Mouse (Mus musculus): ENCODE results near the gene Eloa. TPM values are rescaled to one million over a fixed set of nuclear protein-coding genes. Genes with fewer than 3 reads are reported as not detected.
A peak's percentile ranks its signal among the peaks of the same experiment; 100 is the strongest.

Gene Eloa
- polyA plus RNA-seq, 1 experiment from 2014 or later: 21.5 TPM

DNA sequence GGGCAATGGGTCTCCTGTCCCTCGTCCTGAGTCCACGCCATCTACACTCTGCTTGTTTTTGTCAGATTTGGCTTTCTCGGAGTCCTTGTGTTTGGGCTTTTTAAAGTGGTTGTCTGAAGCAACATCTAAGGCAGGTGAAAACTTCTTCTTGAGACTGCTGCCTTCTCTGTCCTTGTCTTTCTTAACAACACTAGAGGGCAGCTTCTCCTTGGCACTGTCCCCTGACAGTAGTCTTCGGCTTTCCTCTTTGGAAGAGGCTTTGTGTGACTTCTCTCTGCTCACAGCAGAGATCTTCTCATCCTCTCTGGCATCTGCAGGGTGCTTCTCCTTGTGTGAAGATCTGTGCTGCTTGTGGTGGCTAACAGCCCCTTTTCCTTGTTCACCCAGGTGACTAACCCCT lies 11.0 kb downstream of the Eloa start:
- WGBS: 88% methylated on average over 4 of the region's 4 CpGs
- no peak overlapping the region for H3K4me3 ChIP-seq (ENCODE audit: low read depth, low read length)
- no peak overlapping the region for H3K4me2 ChIP-seq (replicated peaks; ENCODE audit: low read depth)
- H3K4me1 ChIP-seq (replicated peaks; ENCODE audit: control insufficient read depth, insufficient read depth): no peaks in the 10 kb centered on the region
- H3K27ac ChIP-seq (replicated peaks): no peak overlapping the region
- TF ChIP-seq CTCF (IDR thresholded peaks at IDR 0.05; ENCODE audit: low read depth): peak; percentile 23; the same call in 1 of the 2 replicates
- no peak for TF ChIP-seq EP300 (optimal IDR thresholded peaks at IDR 0.05)
- H3K9ac ChIP-seq (ENCODE audit: low read length): no peak overlapping the region
- peaks cover 40% of the 10 kb centered on the region for H3K36me3 ChIP-seq (ENCODE audit: control insufficient read depth, insufficient read depth, low read length)
- no peak for ATAC-seq (ENCODE audit: low FRiP score, low TSS enrichment)
- no peak for DNase-seq (ENCODE audit: low spot score)
- H3K27me3 ChIP-seq (ENCODE audit: control insufficient read depth, insufficient read depth, low read length): no peaks in the 10 kb centered on the region
- H3K9me3 ChIP-seq (ENCODE audit: control insufficient read depth, low read length): no peaks in the 10 kb centered on the region

DNA sequence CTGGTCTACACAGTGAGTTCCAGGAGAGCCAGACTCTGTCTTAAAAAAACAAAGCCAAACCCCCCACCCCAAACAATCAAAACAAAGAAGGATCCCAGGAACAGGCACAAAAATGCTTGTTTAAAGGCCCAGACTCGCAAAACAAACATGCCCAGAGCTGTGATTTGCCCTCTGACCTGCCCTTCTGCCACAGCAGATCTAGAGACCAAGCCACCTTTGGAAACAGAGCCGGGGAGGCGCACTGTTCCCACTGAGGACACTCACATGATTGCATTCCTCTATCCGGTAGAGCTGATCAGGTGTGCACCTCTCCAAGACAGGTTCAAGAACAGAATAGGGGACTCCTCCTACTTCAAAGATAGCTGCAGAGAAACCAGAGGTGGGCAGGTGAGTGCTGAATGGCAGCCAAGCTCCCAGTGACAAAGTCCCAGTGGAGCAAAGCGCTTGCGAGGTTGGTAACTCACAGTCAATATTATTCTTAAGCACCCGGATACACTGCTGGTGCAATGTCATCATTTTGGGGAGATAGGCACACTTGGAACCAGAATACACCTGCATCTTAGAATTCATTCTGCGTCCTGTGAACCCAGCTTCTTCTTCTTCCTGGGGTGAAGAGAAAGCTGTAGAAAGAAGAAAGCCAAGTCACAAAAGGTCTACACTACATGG lies 12.6 kb downstream of the Eloa start:
- 80% methylated on average over 8 of the region's 8 CpGs for WGBS
- no peak overlapping the region for H3K27ac ChIP-seq (replicated peaks)
- H3K4me3 ChIP-seq (ENCODE audit: low read depth, low read length): no peak overlapping the region
- DNase-seq (ENCODE audit: low spot score) (no peak), ATAC-seq (ENCODE audit: low FRiP score, low TSS enrichment) (no peak)
- H3K9me3 ChIP-seq (ENCODE audit: control insufficient read depth, low read length): no peaks in the 10 kb centered on the region
- H3K9ac ChIP-seq (ENCODE audit: low read length): no peak overlapping the region
- H3K4me1 ChIP-seq (replicated peaks; ENCODE audit: control insufficient read depth, insufficient read depth): no peaks in the 10 kb centered on the region
- TF ChIP-seq CTCF (IDR thresholded peaks at IDR 0.05; ENCODE audit: low read depth): no peak
- no peak for TF ChIP-seq EP300 (optimal IDR thresholded peaks at IDR 0.05)
- no peaks in the 10 kb centered on the region for H3K27me3 ChIP-seq (ENCODE audit: control insufficient read depth, insufficient read depth, low read length)
- H3K36me3 ChIP-seq (ENCODE audit: control insufficient read depth, insufficient read depth, low read length): peaks cover 54% of the 10 kb centered on the region
- no peak overlapping the region for H3K4me2 ChIP-seq (replicated peaks; ENCODE audit: low read depth)

DNA sequence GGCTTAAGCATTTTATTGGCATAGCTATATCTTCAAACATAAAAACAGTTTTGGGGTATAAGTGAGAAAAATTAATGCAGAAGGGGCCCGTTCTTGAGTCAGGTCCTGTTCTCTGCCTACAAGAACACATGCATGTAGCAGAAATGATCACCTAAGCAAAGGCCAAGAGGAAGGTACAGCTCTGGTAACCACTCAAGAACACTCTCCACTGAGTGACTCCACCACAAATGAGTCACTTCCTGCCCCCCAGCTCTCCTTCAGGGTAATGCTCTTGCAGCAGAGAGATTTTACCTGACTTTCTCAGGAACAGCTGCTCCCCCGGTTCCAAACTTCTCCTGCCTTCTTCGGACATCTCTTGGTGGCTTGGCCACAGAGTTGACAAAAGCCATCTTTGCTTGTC lies 14.7 kb downstream of the Eloa start:
- Histone ChIP-seq H3K9me3 (ENCODE audit: control insufficient read depth, low read length) (no peaks in the 10 kb centered on the region), H3K27me3 (ENCODE audit: control insufficient read depth, insufficient read depth, low read length) (no peaks in the 10 kb centered on the region), H3K36me3 (ENCODE audit: control insufficient read depth, insufficient read depth, low read length) (peaks cover 63% of the 10 kb centered on the region), H3K27ac (replicated peaks) (no peak overlapping the region), H3K9ac (ENCODE audit: low read length) (no peak overlapping the region), H3K4me1 (replicated peaks; ENCODE audit: control insufficient read depth, insufficient read depth) (no peaks in the 10 kb centered on the region), H3K4me3 (ENCODE audit: low read depth, low read length) (no peak overlapping the region), H3K4me2 (replicated peaks; ENCODE audit: low read depth) (no peak overlapping the region)
- WGBS: 83% methylated on average over 3 of the region's 3 CpGs
- no peak for ATAC-seq (ENCODE audit: low FRiP score, low TSS enrichment)
- no peak for DNase-seq (ENCODE audit: low spot score)
- no peak for TF ChIP-seq EP300 (optimal IDR thresholded peaks at IDR 0.05)
- TF ChIP-seq CTCF (IDR thresholded peaks at IDR 0.05; ENCODE audit: low read depth): no peak

DNA sequence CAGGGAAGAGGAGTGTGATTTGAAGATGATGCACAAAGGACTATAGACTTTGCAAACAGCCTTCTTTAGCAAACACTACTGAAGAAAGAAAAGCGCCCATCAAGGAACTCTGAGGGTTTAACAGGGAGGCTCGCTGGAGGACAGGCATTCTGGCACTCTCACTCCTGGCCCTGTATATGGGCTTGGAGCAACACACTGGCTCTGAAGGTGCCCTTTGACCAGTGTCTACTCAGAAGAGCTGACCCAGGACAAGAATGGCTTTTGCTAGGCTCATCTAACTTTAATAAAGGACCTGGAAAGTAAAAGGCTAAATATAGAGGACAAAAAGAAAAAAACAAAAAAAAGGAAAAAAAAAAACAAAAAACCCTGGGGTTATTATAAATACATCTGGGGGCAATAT lies 16.6 kb downstream of the Eloa start:
- no peaks in the 10 kb centered on the region for H3K27me3 ChIP-seq (ENCODE audit: control insufficient read depth, insufficient read depth, low read length)
- peaks cover 48% of the 10 kb centered on the region for H3K36me3 ChIP-seq (ENCODE audit: control insufficient read depth, insufficient read depth, low read length)
- TF ChIP-seq EP300 (optimal IDR thresholded peaks at IDR 0.05) (no peak), CTCF (IDR thresholded peaks at IDR 0.05; ENCODE audit: low read depth) (no peak)
- no peaks in the 10 kb centered on the region for H3K9me3 ChIP-seq (ENCODE audit: control insufficient read depth, low read length)
- no peak overlapping the region for H3K9ac ChIP-seq (ENCODE audit: low read length)
- no peak overlapping the region for H3K27ac ChIP-seq (replicated peaks)
- no peak for ATAC-seq (ENCODE audit: low FRiP score, low TSS enrichment)
- WGBS: 84% methylated on average over 2 of the region's 2 CpGs
- DNase-seq (ENCODE audit: low spot score): no peak
- H3K4me2 ChIP-seq (replicated peaks; ENCODE audit: low read depth): no peak overlapping the region
- no peaks in the 10 kb centered on the region for H3K4me1 ChIP-seq (replicated peaks; ENCODE audit: control insufficient read depth, insufficient read depth)
- H3K4me3 ChIP-seq (ENCODE audit: low read depth, low read length): no peak overlapping the region

DNA sequence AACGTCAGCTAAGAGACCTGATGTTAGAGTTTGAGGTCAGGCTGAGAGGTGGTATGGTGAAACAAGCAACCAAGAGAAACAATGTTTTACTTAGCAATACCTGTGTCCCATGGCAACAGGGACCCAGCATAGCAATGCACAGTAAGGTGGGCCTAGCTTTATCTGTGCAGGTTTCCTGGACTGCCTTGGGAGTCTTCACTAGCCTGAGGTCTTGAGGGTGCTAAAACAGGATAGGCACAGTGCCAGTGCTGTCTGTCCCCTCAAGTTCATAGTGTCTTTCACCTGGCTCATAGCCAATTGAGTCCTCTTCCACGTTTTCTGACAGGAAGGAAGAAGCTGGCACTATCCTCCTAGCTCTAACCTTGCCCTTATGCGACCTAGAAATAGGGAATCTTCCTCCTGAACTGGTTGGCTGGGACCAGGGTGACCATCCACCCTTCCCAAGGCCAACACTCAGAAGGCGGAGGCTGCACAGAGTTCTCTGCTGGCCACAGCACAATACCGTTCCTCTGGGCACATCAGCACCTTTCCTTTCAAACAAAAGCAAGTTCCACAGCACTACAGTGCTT lies 17.4 kb downstream of the Eloa start:
- ATAC-seq (ENCODE audit: low FRiP score, low TSS enrichment) (no peak), DNase-seq (ENCODE audit: low spot score) (no peak)
- Histone ChIP-seq H3K4me3 (ENCODE audit: low read depth, low read length) (no peak overlapping the region), H3K9ac (ENCODE audit: low read length) (no peak overlapping the region), H3K4me2 (replicated peaks; ENCODE audit: low read depth) (no peak overlapping the region), H3K4me1 (replicated peaks; ENCODE audit: control insufficient read depth, insufficient read depth) (no peaks in the 10 kb centered on the region), H3K9me3 (ENCODE audit: control insufficient read depth, low read length) (no peaks in the 10 kb centered on the region), H3K27ac (replicated peaks) (no peak overlapping the region), H3K27me3 (ENCODE audit: control insufficient read depth, insufficient read depth, low read length) (no peaks in the 10 kb centered on the region), H3K36me3 (ENCODE audit: control insufficient read depth, insufficient read depth, low read length) (peaks cover 46% of the 10 kb centered on the region)
- TF ChIP-seq EP300 (optimal IDR thresholded peaks at IDR 0.05): no peak
- TF ChIP-seq CTCF (IDR thresholded peaks at IDR 0.05; ENCODE audit: low read depth): no peak
- WGBS: 80% methylated on average over 5 of the region's 5 CpGs

DNA sequence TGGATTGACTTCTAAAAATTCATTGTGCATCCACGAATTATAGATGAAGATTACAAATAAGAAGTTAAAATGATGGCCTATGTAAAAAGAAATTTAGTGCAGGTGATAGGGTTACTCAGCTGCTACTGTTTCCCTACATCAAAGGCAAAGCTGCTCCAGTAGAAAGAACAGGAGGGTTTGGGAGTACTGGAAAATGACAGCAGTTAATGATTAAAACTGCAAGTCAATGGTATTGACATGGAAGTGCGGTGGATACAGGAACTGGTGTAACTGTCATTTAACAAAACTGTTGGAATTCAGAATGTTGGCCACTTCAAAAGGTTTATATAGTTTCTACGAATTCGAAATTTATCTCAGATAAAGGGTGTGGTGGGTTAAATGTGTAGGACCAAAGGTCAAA lies 26.4 kb downstream of the Eloa start:
- H3K4me2 ChIP-seq (replicated peaks; ENCODE audit: low read depth): no peak overlapping the region
- no peak overlapping the region for H3K4me3 ChIP-seq (ENCODE audit: low read depth, low read length)
- H3K9ac ChIP-seq (ENCODE audit: low read length): no peak overlapping the region
- DNase-seq (ENCODE audit: low spot score): no peak
- no peaks in the 10 kb centered on the region for H3K9me3 ChIP-seq (ENCODE audit: control insufficient read depth, low read length)
- H3K27ac ChIP-seq (replicated peaks): no peak overlapping the region
- H3K36me3 ChIP-seq (ENCODE audit: control insufficient read depth, insufficient read depth, low read length): no peaks in the 10 kb centered on the region
- no peak for ATAC-seq (ENCODE audit: low FRiP score, low TSS enrichment)
- TF ChIP-seq EP300 (optimal IDR thresholded peaks at IDR 0.05): no peak
- no peak for TF ChIP-seq CTCF (IDR thresholded peaks at IDR 0.05; ENCODE audit: low read depth)
- no peaks in the 10 kb centered on the region for H3K4me1 ChIP-seq (replicated peaks; ENCODE audit: control insufficient read depth, insufficient read depth)
- H3K27me3 ChIP-seq (ENCODE audit: control insufficient read depth, insufficient read depth, low read length): no peaks in the 10 kb centered on the region
- 80% methylated on average over 4 of the region's 4 CpGs for WGBS
